Mouse (Mus musculus) olfactory bulb, adult 2 months (tissue): ENCODE measurements at regions not wholly inside any gene's neighbourhood (a gene's known extent, or its start where the extent isn't known, plus 50 kb on each side); places are given as distances from the start of the nearest gene placed in this dataset.

Experiments used
- H3K27ac ChIP-seq: fragments of 200-500 bp; 2 replicates; pipeline ENCODE4 v1.5.1; 2012; ENCODE audit warnings: low read depth, low read length; ENCODE audit not compliant: insufficient read depth
- H3K4me1 ChIP-seq: fragments of 200-500 bp; 2 replicates; pipeline ENCODE4 v1.6.1; 2012; ENCODE audit warnings: low read length; ENCODE audit not compliant: control insufficient read depth, insufficient read depth
- H3K4me3 ChIP-seq: fragments of 200-500 bp; 2 replicates; pipeline ENCODE4 v1.5.1; 2012; ENCODE audit warnings: mild to moderate bottlenecking, low read depth, low read length, moderate library complexity; ENCODE audit not compliant: insufficient read depth
- CTCF ChIP-seq: fragments of 200-500 bp; IDR thresholded peaks from 2 replicates; pipeline ENCODE4 v1.5.1; 2012; ENCODE audit warnings: low read depth, mild to moderate bottlenecking, low read length, moderate library complexity; ENCODE audit not compliant: insufficient read depth
- POLR2A ChIP-seq: fragments of 200-500 bp; IDR thresholded peaks from 2 replicates; pipeline ENCODE4 v1.6.1; 2012; ENCODE audit warnings: mild to moderate bottlenecking, low read depth, low read length, moderate library complexity; ENCODE audit not compliant: insufficient read depth
- WGBS: fragments of 180-500 bp; shearing (Covaris S2); methylation state at CpG from one replicate; pipeline ENCODE4 v1.1.7; 2018; 5-methylcytosine and 5-hydroxymethylcytosine counted together

DNA sequence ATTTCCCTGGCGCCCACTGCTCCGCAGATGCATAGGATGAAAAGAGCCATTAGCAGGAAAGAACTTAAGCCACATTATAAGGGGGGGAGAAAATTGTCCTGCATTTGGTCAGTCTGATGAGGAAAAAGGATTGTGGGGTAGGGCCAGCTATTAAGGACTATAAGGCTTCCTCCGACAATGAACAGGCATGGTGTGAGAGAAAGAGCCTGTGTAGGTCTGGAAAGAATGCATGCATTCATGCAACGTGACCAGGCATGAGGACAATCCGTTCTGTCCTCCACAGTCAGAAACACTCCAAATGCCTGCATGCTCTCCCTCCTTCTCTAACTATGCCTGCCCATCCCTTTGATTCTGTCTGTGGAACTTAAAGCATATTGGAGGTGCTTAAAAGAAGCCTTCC lies 550.8 kb downstream of the Bcl11a start:
- Histone ChIP-seq H3K4me3 (no peak overlapping the region), H3K27ac (no peak overlapping the region), H3K4me1 (peaks cover 2% of the 10 kb centered on the region; the same call in 1 of the 2 replicates)
- WGBS, result 72% methylated on average over 5 of the region's 5 CpGs
- TF ChIP-seq CTCF, result no peak
- no peak for TF ChIP-seq POLR2A

GRCm38 (mm10) chr11:24629431-24629830 lies 551.6 kb downstream of the Bcl11a start:
- WGBS, result 76% methylated on average over 4 of the region's 4 CpGs
- Histone ChIP-seq H3K27ac (no peak overlapping the region), H3K4me1 (peaks cover 2% of the 10 kb centered on the region; the same call in 1 of the 2 replicates), H3K4me3 (no peak overlapping the region)
- TF ChIP-seq CTCF, result no peak
- TF ChIP-seq POLR2A, result no peak

- Histone ChIP-seq H3K27ac (no peak overlapping the region), H3K4me1 (peaks cover 2% of the 10 kb centered on the region; the same call in 1 of the 2 replicates), H3K4me3 (no peak overlapping the region)
- TF ChIP-seq CTCF (no peak), POLR2A (no peak)
- 84% methylated on average over 1 of the region's 1 CpGs for WGBS
Observed at GRCm38 (mm10) chr11:24630403-24630900, 552.6 kb downstream of the Bcl11a start.

DNA sequence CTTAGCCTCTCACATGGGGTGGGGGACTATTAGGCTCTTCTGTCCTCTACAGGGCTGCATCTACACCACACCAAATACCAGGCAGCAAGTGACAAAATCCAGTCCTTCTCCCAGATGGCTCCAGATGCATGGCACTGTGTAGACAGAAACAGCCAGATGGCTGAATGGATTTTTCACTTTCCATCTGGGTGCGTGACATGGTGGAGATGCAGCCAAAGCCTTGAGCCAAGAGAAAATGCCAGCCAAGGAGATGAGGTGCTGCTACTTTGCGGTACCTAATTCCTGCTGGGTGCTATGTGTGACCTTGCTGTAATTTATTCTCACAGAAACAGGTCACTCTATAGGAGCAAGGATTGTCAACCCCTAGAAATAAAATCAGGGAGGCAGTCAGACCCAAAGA lies 553.8 kb downstream of the Bcl11a start:
- no peak overlapping the region for H3K27ac ChIP-seq
- no peak overlapping the region for H3K4me3 ChIP-seq
- 85% methylated on average over 2 of the region's 2 CpGs for WGBS
- H3K4me1 ChIP-seq, result peaks cover 2% of the 10 kb centered on the region; the same call in 1 of the 2 replicates
- TF ChIP-seq POLR2A (no peak), CTCF (no peak)

GRCm38 (mm10) chr11:24636716-24637115 lies 558.9 kb downstream of the Bcl11a start:
- TF ChIP-seq CTCF (no peak), POLR2A (no peak)
- no peak overlapping the region for H3K27ac ChIP-seq
- no peak overlapping the region for H3K4me3 ChIP-seq
- WGBS, result 91% methylated on average over 4 of the region's 4 CpGs
- peaks cover 5% of the 10 kb centered on the region; the same call in 1 of the 2 replicates for H3K4me1 ChIP-seq

- Histone ChIP-seq H3K4me1 (peaks cover 12% of the 10 kb centered on the region), H3K27ac (peak overlapping the region; percentile 81), H3K4me3 (no peak overlapping the region)
- TF ChIP-seq CTCF (no peak), POLR2A (no peak)
- 21% methylated on average over 11 of the region's 11 CpGs for WGBS
Observed at GRCm38 (mm10) chr11:24643439-24644109, 565.7 kb downstream of the Bcl11a start.

- Histone ChIP-seq H3K27ac (no peak overlapping the region), H3K4me1 (no peaks in the 10 kb centered on the region), H3K4me3 (no peak overlapping the region)
- no peak for TF ChIP-seq POLR2A
- TF ChIP-seq CTCF, result no peak
- 89% methylated on average over 3 of the region's 3 CpGs for WGBS
Observed at GRCm38 (mm10) chr11:24652852-24653251, 575.0 kb downstream of the Bcl11a start.

DNA sequence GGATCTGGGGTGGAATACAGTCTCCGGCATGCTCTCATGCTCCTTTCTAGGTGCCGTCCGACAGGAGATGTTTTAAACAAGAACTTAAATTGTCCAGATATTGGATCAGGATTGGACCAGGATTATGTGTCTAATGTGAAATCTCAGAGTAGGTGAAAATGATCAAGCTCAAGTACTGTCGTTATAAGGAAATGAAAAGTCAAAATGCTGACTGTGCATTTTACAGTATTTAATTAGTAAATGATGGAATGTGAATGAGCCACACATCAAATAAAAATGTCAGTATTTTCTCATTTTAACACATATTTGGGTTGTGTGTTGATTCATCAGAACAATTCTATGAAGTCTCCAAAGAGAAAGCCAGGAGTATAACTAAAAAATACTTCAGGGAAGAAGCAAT lies 586.2 kb downstream of the Bcl11a start:
- no peaks in the 10 kb centered on the region for H3K4me1 ChIP-seq
- no peak overlapping the region for H3K27ac ChIP-seq
- no peak for TF ChIP-seq CTCF
- TF ChIP-seq POLR2A, result no peak
- H3K4me3 ChIP-seq, result no peak overlapping the region
- WGBS, result 89% methylated on average over 4 of the region's 4 CpGs

DNA sequence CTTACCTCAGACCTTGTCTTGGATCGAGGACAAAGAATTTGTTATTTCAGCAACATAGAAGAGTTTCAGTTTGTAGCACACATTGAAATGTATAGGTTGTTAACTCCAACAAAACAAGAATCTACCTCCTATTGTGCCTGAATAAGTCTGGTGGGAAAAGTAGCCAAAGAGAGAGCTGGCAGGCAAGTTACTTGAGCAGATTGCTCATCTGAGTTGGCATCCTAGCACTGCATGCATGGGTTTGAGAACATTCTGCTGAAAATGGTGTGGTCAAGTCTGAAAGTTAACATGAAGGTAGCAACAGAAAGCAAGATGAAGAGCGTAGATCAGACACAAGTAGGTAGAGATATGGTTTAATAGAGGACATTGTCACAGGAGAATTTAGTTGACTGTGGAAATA lies 587.5 kb downstream of the Bcl11a start:
- Histone ChIP-seq H3K4me1 (no peaks in the 10 kb centered on the region), H3K27ac (no peak overlapping the region), H3K4me3 (no peak overlapping the region)
- TF ChIP-seq POLR2A, result no peak
- 92% methylated on average over 2 of the region's 2 CpGs for WGBS

- Histone ChIP-seq H3K27ac (no peak overlapping the region), H3K4me3 (no peak overlapping the region), H3K4me1 (no peaks in the 10 kb centered on the region)
- 90% methylated on average over 4 of the region's 4 CpGs for WGBS
- TF ChIP-seq CTCF (no peak), POLR2A (no peak)
Observed at GRCm38 (mm10) chr11:24671662-24672061, 593.8 kb downstream of the Bcl11a start.
